Mouse (Mus musculus): ENCODE results near the gene Wwc2. TPM values are rescaled to one million over a fixed set of nuclear protein-coding genes. Genes with fewer than 3 reads are reported as not detected.
"Not testable (repeated sequence)": the region's sequence is repeated elsewhere in the genome, so short reads cannot be mapped to it uniquely, and the experiment has no call there.

The Wwc2 gene
- polyA plus RNA-seq, 1 experiment: 12.6 TPM

DNA sequence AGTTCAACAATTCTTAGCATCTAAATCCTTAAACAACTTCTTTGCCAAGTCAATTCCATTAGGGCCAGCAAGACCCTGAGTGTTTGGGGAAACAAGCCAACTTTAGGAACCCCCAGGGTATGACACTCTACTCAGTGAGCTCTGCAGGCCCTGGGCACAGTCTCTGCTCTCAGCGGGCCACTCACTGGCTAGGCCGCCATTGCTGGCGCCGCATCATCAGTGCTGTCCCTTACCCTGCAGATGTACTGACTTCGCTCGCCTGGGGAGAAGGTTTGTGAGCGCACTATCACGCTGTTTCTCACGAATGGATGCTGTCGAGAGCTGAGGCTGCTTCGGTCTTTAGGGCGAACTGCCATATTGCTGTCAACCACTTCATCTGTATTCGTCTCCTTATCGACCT is 143.6 kb downstream of the Wwc2 start:
- no peak overlapping the region for H3K27ac ChIP-seq (replicated peaks; ENCODE audit: low read depth, low read length)
- no peaks in the 10 kb centered on the region for H3K4me1 ChIP-seq (ENCODE audit: control insufficient read depth, insufficient read depth, insufficient read length, low read length)
- no peak overlapping the region for H3K4me3 ChIP-seq (ENCODE audit: insufficient read depth, low read depth, low read length)

GRCm38 (mm10) chr8:47845956-47846355 is 144.8 kb downstream of the Wwc2 start:
- Histone ChIP-seq H3K4me1 (ENCODE audit: control insufficient read depth, insufficient read depth, insufficient read length, low read length) (no peaks in the 10 kb centered on the region), H3K4me3 (ENCODE audit: insufficient read depth, low read depth, low read length) (no peak overlapping the region), H3K27ac (replicated peaks; ENCODE audit: low read depth, low read length) (no peak overlapping the region)

GRCm38 (mm10) chr8:47843651-47844050 is 147.1 kb downstream of the Wwc2 start:
- no peaks in the 10 kb centered on the region for H3K4me1 ChIP-seq (ENCODE audit: control insufficient read depth, insufficient read depth, insufficient read length, low read length)
- H3K27ac ChIP-seq (replicated peaks; ENCODE audit: low read depth, low read length): no peak overlapping the region
- H3K4me3 ChIP-seq (ENCODE audit: insufficient read depth, low read depth, low read length): no peak overlapping the region

- no peaks in the 10 kb centered on the region for H3K4me1 ChIP-seq (ENCODE audit: control insufficient read depth, insufficient read depth, insufficient read length, low read length)
- no peak overlapping the region for H3K27ac ChIP-seq (replicated peaks; ENCODE audit: low read depth, low read length)
These were observed 147.7 kb downstream of the Wwc2 start for GRCm38 (mm10) chr8:47843063-47843462.

DNA sequence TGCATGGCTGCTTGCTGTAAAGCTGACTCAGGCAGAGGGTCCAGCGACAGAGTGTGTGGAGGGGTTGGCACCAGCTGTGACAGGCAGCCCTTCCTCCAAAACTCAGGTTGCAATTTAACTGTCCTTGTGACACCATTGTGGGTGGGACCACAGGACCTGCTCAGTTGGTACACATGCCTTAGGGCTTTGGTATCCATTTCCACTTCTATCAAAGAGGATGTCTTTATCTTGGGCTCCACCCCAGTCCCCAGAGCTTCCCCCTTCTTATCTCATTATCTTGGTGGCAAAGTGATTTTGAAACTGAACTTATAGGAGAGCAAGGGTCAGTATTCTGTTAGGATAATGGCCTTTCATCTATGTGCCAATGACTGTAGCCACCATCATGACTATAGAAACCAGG is 156.8 kb downstream of the Wwc2 start:
- Histone ChIP-seq H3K4me1 (ENCODE audit: control insufficient read depth, insufficient read depth, insufficient read length, low read length) (no peaks in the 10 kb centered on the region), H3K4me3 (ENCODE audit: insufficient read depth, low read depth, low read length) (no peak overlapping the region), H3K27ac (replicated peaks; ENCODE audit: low read depth, low read length) (no peak overlapping the region)

More at GRCm38 (mm10) chr8:47843063-47843462, 147.7 kb downstream of the Wwc2 start:
- H3K4me3 ChIP-seq (ENCODE audit: insufficient read depth, low read depth, low read length): no peak overlapping the region

GRCm38 (mm10) chr8:47832616-47833015 is 158.1 kb downstream of the Wwc2 start:
- Histone ChIP-seq H3K27ac (replicated peaks; ENCODE audit: low read depth, low read length) (no peak overlapping the region), H3K4me3 (ENCODE audit: insufficient read depth, low read depth, low read length) (no peak overlapping the region), H3K4me1 (ENCODE audit: control insufficient read depth, insufficient read depth, insufficient read length, low read length) (no peaks in the 10 kb centered on the region)

- Histone ChIP-seq H3K4me1 (ENCODE audit: control insufficient read depth, insufficient read depth, insufficient read length, low read length) (no peaks in the 10 kb centered on the region), H3K4me3 (ENCODE audit: insufficient read depth, low read depth, low read length) (no peak overlapping the region), H3K27ac (replicated peaks; ENCODE audit: low read depth, low read length) (no peak overlapping the region)
These were observed 163.8 kb downstream of the Wwc2 start for GRCm38 (mm10) chr8:47826911-47827310.

DNA sequence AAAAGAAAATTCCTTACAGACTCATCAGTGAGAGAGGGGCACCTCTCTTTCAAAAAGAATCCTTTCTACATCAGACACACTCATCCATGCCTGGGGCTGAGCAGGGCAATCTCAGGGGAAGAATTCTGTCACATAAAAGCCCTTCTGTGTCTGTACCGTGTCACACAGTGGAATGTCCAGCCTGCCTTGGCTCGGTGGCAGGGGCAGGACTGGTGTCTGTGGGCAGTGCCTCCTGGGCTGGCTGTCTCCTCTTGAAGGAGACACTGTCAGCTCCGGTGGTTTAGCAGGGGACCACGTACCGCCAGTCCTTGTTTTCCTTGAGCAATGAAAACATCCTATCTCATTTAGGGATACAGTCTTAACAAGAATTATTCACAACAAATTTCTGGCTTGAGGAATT is 165.1 kb downstream of the Wwc2 start:
- Histone ChIP-seq H3K4me1 (ENCODE audit: control insufficient read depth, insufficient read depth, insufficient read length, low read length) (no peaks in the 10 kb centered on the region), H3K4me3 (ENCODE audit: insufficient read depth, low read depth, low read length) (no peak overlapping the region), H3K27ac (replicated peaks; ENCODE audit: low read depth, low read length) (no peak overlapping the region)

- H3K4me3 ChIP-seq (ENCODE audit: insufficient read depth, low read depth, low read length): no peak within 1 kb of the TSS
- no peak within 1 kb of the TSS for H3K27ac ChIP-seq (replicated peaks; ENCODE audit: low read depth, low read length)
- H3K4me1 ChIP-seq (ENCODE audit: control insufficient read depth, insufficient read depth, insufficient read length, low read length): no peaks in the 10 kb centered on the region
These were observed 166.5 kb downstream of the Wwc2 start, which contains the start of gene Cldn22 for GRCm38 (mm10) chr8:47824182-47824581. Gene Cldn22 (plus strand): TSS chr8:47824482.

GRCm38 (mm10) chr8:47823777-47824176 is 166.9 kb downstream of the Wwc2 start:
- H3K27ac ChIP-seq (replicated peaks; ENCODE audit: low read depth, low read length): no peak overlapping the region
- no peak overlapping the region for H3K4me3 ChIP-seq (ENCODE audit: insufficient read depth, low read depth, low read length)
- H3K4me1 ChIP-seq (ENCODE audit: control insufficient read depth, insufficient read depth, insufficient read length, low read length): no peaks in the 10 kb centered on the region

GRCm38 (mm10) chr8:47822541-47822940 is 168.2 kb downstream of the Wwc2 start:
- H3K27ac ChIP-seq (replicated peaks; ENCODE audit: low read depth, low read length); H3K4me1 ChIP-seq (ENCODE audit: control insufficient read depth, insufficient read depth, insufficient read length, low read length); H3K4me3 ChIP-seq (ENCODE audit: insufficient read depth, low read depth, low read length): not testable (repeated sequence)

DNA sequence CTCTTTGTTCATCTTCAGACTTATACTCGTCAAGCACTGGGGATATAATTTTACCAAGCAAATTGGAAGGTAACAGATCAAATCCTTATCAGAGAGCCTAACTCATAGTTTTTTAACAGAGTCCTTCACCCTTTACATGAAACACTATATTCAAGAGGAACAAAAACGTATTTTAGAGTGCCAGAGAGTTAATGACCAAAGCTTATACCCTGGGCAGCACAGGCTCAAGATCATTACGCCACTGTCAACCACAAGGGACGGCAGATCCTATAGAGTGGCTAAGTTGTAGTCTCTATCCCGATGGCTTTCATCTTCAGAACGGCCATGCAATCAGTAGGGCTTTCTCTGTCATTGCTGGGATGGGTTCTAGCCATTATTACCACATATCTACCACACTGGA is 168.9 kb downstream of the Wwc2 start, which contains the start of gene Cldn24:
Gene Cldn24, plus strand, starts transcription at position 301 of the 400 bp plus-strand sequence.
- Histone ChIP-seq H3K4me3 (ENCODE audit: insufficient read depth, low read depth, low read length) (no peak within 1 kb of the TSS), H3K27ac (replicated peaks; ENCODE audit: low read depth, low read length) (no peak within 1 kb of the TSS), H3K4me1 (ENCODE audit: control insufficient read depth, insufficient read depth, insufficient read length, low read length) (no peaks in the 10 kb centered on the region)

GRCm38 (mm10) chr8:47820914-47821772 is 169.6 kb downstream of the Wwc2 start:
- Histone ChIP-seq H3K27ac (replicated peaks; ENCODE audit: low read depth, low read length) (no peak overlapping the region), H3K4me1 (ENCODE audit: control insufficient read depth, insufficient read depth, insufficient read length, low read length) (no peaks in the 10 kb centered on the region), H3K4me3 (ENCODE audit: insufficient read depth, low read depth, low read length) (no peak overlapping the region)

DNA sequence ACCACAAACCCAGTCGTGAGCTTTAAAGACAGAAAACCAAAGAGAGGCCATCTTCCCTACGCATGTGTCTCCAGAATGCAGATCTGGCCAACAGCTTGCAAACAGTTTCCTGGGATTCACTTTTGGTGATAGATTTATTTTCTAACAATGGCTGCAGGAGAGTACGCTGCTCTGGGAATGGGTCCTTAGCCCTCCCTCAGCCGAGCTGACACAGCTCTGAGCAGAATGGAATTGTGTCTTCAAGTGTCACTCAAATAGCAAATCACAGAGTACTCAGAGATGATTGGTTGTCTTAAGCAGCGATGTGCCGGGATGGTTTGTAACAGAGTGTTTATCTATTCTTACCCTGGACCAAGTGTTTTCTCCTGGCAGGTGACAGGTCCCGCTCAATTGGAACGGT is 171.7 kb downstream of the Wwc2 start:
- no peaks in the 10 kb centered on the region for H3K4me1 ChIP-seq (ENCODE audit: control insufficient read depth, insufficient read depth, insufficient read length, low read length)
- no peak overlapping the region for H3K27ac ChIP-seq (replicated peaks; ENCODE audit: low read depth, low read length)
- H3K4me3 ChIP-seq (ENCODE audit: insufficient read depth, low read depth, low read length): no peak overlapping the region

DNA sequence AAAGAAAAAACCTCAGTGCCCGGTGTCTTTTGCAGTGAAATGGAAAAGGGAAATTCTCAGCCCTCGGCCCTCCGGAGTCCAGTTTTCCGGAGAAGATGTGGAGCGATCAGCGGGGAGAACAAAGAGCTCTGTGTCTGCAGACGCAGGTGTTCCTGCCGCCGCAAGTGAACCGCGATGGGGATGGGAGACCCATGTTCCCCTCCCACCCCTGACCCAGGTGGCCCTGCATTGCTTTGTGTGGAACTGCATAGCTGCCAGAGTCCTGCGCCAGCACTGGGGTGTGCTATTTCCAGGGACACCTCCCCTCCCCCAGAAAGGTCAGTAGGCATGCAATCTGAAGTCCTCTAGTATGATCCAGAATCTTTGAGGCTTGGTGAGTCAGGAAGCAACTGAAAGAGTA is 179.5 kb downstream of the Wwc2 start:
- H3K27ac ChIP-seq (replicated peaks; ENCODE audit: low read depth, low read length): no peak overlapping the region
- no peak overlapping the region for H3K4me3 ChIP-seq (ENCODE audit: insufficient read depth, low read depth, low read length)
- H3K4me1 ChIP-seq (ENCODE audit: control insufficient read depth, insufficient read depth, insufficient read length, low read length): no peaks in the 10 kb centered on the region

DNA sequence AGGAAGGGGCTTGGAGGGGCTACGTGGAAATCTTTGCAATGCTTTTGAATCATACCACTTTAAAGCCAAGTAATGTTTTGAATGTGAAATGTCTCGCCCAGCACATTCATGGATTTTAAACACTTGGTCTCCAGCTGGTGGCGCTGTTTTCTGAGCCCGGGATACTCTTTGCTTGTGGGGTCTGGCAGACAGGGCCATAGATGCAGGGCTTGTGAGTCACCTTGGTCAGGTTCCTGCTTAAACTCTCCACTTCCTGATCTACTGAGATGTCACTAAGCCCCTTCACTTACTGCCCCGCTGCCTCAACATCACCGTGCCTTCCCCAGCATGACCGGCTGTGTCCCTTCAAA is 180.1 kb downstream of the Wwc2 start:
- Histone ChIP-seq H3K4me1 (ENCODE audit: control insufficient read depth, insufficient read depth, insufficient read length, low read length) (no peaks in the 10 kb centered on the region), H3K27ac (replicated peaks; ENCODE audit: low read depth, low read length) (no peak overlapping the region), H3K4me3 (ENCODE audit: insufficient read depth, low read depth, low read length) (no peak overlapping the region)
